Mouse (Mus musculus) C2C12 (cell line): Measurements from ENCODE around the gene Tecpr2.

Experiments used
- CTCF ChIP-seq: IDR thresholded peaks from one replicate; pipeline ENCODE4 v1.5.1; 2011; ENCODE audit not compliant: control insufficient read depth, insufficient read depth, insufficient read length
- USF1 ChIP-seq: IDR thresholded peaks from one replicate; pipeline ENCODE4 v1.6.1; 2011; ENCODE audit warnings: low read depth, mild to moderate bottlenecking, control low read depth, moderate library complexity

DNA sequence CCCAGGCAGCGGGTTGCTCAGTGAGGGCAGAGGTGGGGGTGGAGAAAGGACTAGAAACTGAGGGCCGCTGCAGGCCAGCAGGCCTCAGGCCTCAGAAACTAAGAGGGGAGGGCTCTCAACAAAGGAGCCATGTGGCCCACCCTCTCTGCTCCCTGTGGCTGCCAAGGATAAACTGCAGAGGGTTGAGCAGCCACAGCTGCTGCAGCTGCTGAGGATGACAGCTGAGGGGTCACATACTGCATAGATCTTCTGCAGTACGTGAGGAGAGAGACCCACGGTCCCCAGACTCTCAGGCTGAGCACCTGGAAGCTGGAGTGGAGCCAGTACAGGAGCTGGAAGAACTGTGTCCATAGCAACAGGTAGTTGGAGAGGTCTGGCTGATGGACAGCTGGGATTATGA, 95.5 kb downstream of the Tecpr2 start:
- TF ChIP-seq CTCF (no peak), USF1 (no peak)
